ENCODE assay signal across 25 mouse cellular contexts in genomic region chr8:87147704-87148103, GRCm38 (mm10).
"Had no signal": no experiment of that assay in that cellular context is flagged by ENCODE, and none has a peak within 500 bp of the region (broad histone marks: within the 10 kb centered on the region; RNA-seq: fewer than 3 reads in every experiment).

No protein-coding gene starts in this region.

- H3K27ac ChIP-seq: embryonic facial prominence, embryonic 10.5 days; embryonic facial prominence, embryonic 12.5 days; embryonic facial prominence, embryonic 13.5 days; embryonic facial prominence, embryonic 15.5 days; forebrain, embryonic 10.5 days; forebrain, embryonic 12.5 days; forebrain, embryonic 13.5 days; forebrain, embryonic 15.5 days; gastrocnemius, adult 2 months; heart, adult 2 months had no signal

- H3K27me3 ChIP-seq: embryonic facial prominence, embryonic 12.5 days; embryonic facial prominence, embryonic 13.5 days; embryonic facial prominence, embryonic 15.5 days; forebrain, embryonic 12.5 days; forebrain, embryonic 15.5 days had no signal

- H3K4me2 ChIP-seq: embryonic facial prominence, embryonic 12.5 days; embryonic facial prominence, embryonic 13.5 days; embryonic facial prominence, embryonic 15.5 days; forebrain, embryonic 12.5 days; forebrain, embryonic 13.5 days; forebrain, embryonic 15.5 days had no signal

- H3K9me3 ChIP-seq: embryonic facial prominence, embryonic 15.5 days; forebrain, embryonic 12.5 days; forebrain, embryonic 15.5 days had no signal

- H3K9ac ChIP-seq: embryonic facial prominence, embryonic 12.5 days; embryonic facial prominence, embryonic 13.5 days; embryonic facial prominence, embryonic 15.5 days; forebrain, embryonic 12.5 days; forebrain, embryonic 13.5 days; forebrain, embryonic 15.5 days; forebrain, postnatal 0 days had no signal

- H3K4me1 ChIP-seq: embryonic facial prominence, embryonic 15.5 days had no signal

- DNase-seq: cerebellum, adult 9-10 months; cerebellum, adult 9-11 months; cerebellum, postnatal 10 days; cerebellum, postnatal 14 days; cerebellum, postnatal 25 days; cerebellum, postnatal 36 days; embryo, embryonic 11 days; forebrain, postnatal 0 days; gastrocnemius, adult 2 months; gastrocnemius, postnatal 10 days; gastrocnemius, postnatal 14 days; gastrocnemius, postnatal 25 days; gastrocnemius, postnatal 36 days; heart, adult 11 months; heart, adult 18-20 months; heart, adult 2 months had no signal

- H3K36me3 ChIP-seq: embryonic facial prominence, embryonic 10.5 days; embryonic facial prominence, embryonic 12.5 days; embryonic facial prominence, embryonic 13.5 days; embryonic facial prominence, embryonic 15.5 days; forebrain, embryonic 10.5 days; forebrain, embryonic 12.5 days; forebrain, embryonic 15.5 days had no signal

- H3K4me3 ChIP-seq: embryonic facial prominence, embryonic 10.5 days; embryonic facial prominence, embryonic 12.5 days; embryonic facial prominence, embryonic 13.5 days; embryonic facial prominence, embryonic 15.5 days; erythroblast, embryonic 14.5 days; forebrain, embryonic 10.5 days; forebrain, embryonic 12.5 days; forebrain, embryonic 13.5 days; forebrain, embryonic 15.5 days; gastrocnemius, adult 2 months; heart, adult 2 months had no signal
